Mouse (Mus musculus) common myeloid progenitor, adult 5-6 weeks (primary cell): ENCODE measurements at regions not wholly inside any gene's neighbourhood (a gene's known extent, or its start where the extent isn't known, plus 50 kb on each side); places are given as distances from the start of the nearest gene placed in this dataset.

Experiments used
- ATAC-seq: replicated peaks from 2 replicates; pipeline ENCODE4 v1.8.0; 2016; ENCODE audit warnings: low read depth, mild to moderate bottlenecking, moderate TSS enrichment, inconsistent platforms; ENCODE audit not compliant: poor library complexity, severe bottlenecking

DNA sequence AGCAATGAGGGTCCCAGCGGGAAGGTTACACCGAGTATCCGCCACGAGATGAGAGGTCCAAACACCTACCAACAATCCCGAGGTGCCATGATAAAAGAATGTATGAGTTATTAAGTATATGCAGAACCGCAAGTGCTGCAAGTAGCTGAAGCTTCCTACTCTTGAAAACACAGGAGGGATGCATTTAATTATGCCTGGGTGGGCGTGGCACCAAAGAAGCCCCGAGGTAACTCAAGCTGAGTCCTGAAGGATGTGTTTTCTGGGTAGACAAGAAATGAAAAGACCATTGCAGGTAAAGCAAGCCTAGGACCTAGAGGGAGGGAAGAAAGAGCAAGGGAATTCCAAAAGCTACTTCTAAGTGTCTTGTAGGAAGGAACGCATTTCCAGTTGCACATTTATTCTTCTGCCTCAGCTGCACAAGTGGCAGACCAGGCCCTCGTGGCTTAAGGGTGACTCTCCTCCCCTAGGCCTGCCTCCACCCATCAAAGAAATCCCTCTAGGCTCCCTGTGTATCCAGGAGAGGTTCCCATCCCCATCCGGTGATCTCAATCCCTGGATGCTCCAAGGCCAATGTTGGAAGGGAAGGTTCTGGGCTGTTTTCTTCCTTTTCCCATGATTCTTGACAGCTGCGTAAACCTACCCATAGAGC lies 104.2 kb upstream of the Mgme1 start:
- ATAC-seq = no peak

DNA sequence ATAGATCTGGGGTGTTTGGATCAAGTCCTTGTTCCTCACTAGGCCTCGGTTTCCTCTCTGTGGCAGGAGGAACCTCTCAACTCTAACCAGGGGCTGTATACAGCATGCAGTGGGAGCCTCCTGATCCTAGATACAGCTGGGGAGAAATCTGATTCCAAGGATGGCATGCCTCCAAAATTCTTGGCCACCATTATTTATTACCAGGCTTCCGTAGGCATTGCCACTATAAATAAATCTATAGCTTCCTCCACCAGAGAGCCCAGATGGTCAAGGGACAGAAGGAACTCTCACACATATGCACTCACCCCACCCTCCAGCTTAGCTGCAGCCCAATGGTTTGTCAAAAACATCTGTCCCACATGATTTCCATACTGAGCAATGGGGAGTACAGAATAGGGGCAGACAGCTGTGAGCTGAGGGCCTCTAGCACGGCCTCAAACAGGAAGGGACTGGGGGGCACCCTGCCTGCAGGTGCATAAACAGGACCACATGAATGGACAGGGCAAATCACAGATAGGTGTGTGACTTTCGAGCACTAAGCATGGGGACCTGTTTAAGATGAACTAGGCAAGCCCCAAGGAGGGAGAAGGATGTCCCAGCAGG lies 100.8 kb upstream of the Mgme1 start:
- ATAC-seq = no peak

DNA sequence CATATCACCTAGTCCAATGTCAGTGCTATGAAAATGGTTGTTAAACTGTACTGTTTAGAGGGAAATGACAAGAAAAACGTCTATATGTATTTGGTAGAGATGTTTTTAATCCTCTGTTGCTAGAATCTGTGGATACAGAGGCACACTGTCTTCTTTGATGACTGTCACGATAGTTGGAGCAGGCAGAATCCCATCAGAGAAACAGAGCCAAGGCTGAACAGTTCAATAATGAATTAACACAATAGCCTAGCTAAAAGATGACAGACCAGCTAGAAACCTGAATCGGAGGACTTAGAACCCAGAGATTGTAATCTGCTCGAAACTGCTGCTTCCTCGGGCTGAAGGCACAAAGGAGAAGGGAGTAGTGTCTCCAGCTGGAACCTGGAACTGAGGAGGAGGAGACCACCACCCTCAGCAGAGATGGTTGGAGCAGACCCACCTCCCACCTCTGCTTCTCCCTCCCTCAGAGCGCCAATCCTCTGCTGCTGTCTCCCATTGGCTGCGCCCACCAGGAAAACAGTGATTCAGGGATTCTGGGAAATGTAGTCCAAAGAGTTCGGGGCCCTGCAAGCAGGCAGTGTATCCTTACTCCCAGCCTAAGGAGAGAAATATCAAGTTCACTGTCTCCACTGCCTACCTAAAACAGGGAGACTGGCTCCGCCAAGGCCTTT lies 98.2 kb upstream of the Mgme1 start:
- ATAC-seq = peak; percentile 34

DNA sequence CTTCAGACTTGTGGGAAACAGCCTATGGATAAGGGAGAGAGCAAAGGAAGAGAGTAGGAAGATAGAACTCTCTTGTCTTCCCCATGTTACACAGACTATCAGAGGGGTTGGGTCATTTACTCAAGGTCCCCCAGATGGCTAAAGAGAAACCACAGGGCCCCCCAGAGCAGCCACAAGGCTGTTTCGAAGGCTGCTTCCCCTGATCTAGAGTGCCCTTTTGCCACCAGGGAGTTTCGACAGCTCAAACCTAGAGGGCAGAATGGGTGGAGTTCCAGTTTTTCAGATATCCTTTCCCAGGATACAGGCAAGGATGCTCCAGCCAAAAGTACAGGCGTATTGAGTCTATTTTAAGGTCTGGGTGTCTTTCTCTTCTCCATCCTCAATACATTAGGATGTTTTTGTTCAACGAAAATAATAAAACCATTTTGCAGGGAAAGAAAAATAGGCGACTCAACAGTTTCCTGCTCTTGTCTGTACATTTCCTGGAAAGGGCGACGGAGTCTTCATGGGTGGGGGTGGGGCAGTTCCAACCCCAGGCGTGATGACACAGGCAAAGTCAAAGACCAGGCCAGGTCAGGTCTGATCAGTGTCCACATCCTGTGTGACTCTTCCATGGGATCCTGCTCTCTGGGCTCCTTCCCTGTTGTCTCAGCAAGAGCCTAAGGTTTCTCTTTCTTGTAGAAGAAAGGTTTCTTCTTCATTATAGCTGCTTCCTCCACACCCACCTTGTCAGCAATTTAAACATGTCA lies 96.9 kb upstream of the Mgme1 start:
- ATAC-seq = peak; percentile 27

DNA sequence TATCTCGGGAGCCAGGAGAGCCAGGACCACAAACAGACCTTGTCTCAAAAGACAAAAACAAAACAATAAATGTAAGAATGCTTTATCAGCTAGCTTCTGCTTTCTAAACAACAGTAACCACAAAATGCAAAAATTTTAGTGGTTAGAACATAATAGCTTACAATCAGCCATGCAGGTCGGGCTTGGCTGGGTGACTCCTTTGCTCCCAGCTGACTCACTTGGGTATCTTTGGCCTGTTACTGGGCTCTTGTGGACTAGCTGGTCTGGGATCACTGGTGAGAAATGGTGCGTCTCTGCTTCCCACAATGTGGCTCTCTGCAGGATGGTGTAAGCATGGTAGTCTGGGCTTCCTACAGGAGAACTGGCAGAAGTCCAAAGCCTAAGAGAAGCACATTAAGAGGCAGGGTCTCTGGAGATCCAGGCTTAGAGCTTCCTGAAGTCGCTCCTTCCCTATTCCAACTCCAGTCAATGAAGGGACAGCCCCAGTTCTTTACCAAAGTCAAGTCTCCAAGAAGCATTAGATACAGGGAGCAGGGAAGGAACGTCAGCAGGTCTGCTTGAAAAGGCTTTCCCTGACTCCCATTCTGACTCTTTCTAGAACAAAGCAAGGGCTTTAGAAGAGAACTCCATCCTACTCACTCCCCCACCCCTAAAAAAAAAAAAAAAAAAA lies 96.0 kb upstream of the Mgme1 start:
- peak; percentile 34 for ATAC-seq

DNA sequence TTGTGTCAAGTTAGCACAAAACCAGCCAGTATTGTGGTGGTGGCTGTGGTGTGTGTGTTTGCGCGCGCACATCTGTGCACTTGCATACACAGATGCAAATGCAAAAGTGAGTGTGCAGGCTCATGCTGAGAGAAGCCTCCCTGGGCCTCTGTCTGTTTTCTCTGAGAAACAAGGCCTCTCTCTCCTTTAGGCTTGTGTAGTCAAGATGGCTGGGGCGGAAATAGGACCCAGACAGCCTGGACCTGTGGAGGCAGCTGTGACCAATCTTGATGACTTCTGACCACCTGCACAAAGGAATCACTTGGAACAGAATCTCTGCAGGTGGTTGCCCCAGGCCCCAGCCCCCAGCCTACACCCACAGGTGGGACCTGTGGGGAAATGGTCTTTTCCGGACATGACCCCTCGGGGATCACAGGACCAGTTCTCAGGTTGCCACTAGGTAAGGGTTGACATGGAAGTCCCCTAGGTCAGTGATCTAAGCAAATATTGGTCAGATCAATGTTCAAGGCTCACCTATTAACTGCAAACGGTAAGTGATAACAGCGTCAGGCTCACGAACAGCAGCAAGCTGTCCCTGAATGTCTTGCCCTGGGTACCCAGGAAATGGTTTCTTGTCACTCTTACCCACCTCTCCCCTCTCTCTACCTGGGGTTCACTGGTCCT lies 93.8 kb upstream of the Mgme1 start:
- ATAC-seq = no peak

DNA sequence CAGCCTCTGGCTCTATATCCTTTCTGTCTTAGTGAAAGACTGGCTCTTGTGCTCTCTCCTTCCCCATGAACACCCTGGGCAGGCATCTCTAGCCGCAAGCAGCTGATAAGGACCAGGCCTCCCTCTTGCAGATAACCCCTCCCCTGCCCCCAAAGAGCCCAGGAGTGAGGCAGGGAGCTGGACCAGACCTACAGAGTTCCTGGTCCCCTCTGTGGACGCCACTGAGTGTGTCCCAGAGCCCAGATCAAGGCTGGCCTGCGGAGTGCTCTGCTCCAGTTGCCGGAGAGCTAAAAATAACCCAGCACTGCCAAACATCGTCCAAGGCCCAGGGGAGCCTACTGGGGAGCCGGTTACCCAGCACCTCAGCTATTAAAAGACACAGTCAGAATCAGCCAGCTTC lies 93.2 kb upstream of the Mgme1 start:
- ATAC-seq = peak; percentile 74

DNA sequence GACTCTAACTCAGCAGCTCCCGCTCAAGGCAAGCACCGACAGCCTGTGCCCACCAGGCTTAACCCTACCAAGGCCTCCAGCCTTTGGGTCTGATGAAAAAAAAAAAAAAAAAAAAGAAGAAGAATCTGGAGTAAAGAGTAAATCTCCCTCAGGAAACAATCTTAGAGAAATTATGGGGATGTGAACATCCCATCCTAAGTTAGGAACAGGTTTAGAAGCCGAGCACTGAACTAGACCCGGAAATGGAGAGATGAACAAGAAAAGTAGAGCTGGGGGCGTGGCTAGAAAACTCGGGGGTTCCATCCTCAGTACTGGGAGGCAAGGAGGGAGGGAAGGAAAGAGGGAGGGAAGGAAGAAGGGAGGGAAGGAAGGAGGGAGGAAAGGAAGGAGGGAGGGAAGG lies 92.5 kb upstream of the Mgme1 start:
- no peak for ATAC-seq

DNA sequence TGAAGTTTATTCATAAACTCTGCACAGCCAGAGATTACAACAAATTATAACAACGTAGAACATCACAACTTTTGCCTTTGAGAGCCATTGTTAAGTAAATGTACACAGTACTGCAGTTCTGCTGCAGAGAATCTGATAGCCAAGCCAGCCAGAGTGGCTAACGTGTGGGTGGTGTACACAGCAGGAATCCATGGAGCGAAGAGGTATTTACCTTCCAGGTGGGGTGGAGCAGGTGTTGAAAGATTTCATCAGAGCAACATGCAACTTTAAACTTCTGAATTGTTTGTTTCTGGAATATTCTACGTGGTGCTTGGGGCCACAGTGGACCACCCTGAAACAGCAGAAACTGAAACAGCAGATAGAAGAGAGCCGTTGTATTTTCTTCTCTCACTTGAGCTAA lies 88.4 kb upstream of the Mgme1 start:
- no peak for ATAC-seq

DNA sequence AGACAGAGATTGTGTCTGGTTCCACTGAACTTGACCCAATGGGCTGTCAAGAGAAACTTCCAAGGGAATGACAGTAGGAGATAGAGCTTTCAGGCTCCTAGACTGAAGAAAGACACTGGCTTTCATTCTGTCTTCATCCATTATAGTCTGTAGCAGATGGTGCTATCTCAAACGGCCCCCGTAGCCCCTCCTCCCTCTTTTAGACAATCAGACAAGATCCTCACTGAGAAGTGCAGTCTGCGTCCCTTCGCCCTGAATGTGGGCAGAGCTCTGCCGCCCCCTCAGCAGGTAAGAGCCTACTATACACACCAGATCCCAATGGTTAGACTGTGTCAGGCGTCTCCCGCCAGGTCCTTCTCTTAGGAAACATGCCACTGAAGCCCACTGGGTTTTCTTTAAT lies 87.9 kb upstream of the Mgme1 start:
- ATAC-seq = no peak

DNA sequence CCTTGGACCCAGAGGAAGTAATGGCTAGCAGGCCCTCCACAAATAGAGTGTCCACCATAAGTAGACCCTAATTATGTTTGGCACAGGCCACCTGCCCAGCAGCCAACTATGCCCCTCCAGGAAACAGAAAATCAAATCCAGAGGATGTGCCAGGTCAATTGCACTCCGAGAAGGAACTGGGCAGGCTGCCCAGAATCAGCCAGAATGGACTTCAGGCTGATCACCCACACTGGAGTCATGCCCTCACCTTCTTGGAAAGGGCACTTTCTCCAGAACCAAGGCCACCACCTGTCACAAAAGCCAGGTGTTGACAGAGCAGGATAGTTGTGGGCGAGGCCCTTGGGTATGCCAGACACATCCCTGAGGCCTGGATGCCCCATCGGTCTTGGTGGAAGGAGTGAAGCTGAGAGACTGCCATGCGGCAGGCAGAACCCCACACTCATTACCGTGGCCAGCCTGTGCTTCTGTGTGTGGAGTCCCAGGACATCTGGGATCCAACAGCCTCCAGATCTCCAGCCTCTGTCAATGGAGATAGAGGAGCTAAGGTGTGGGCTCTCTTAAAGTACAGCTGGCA lies 87.0 kb upstream of the Mgme1 start:
- no peak for ATAC-seq

DNA sequence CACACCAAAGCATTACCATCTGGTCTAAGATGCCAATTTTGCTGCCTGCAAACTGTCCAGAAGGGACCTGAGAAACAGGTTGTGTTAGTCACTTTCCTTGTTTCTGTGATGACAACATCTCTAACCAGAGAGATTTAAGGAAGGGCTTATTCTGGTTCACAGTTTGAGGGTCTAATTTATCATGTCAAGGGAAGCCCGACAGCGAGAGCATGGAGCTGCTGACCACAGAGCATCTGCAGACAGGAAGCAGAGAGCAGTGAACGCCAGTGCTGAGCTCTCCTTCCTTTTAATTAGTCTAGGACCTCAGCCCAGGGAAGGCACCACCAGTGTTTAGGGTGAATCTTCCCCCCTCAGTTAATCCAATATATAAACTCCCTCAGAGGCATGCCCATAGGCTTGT lies 85.3 kb upstream of the Mgme1 start:
- ATAC-seq = peak; percentile 55

DNA sequence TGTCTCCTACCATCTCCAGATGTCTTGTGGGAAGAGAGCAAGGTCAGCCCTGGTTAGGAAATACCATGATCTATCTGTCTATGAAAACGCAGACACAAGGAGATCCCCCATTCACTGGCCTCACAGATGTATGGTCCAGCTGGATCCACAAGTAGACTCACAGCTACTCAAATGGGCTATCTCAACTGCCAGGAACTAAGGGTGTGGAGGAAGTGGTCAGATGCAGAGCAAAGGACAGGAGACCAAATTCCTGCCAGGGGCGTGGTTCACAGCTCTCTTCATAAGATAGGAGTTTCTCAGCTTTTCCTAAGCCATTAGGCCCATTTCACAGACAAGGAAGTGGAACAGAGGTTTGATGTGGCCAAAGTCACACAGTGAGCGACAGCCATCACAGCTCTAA lies 84.0 kb upstream of the Mgme1 start:
- peak; percentile 24; the same call in 1 of the 2 replicates for ATAC-seq

DNA sequence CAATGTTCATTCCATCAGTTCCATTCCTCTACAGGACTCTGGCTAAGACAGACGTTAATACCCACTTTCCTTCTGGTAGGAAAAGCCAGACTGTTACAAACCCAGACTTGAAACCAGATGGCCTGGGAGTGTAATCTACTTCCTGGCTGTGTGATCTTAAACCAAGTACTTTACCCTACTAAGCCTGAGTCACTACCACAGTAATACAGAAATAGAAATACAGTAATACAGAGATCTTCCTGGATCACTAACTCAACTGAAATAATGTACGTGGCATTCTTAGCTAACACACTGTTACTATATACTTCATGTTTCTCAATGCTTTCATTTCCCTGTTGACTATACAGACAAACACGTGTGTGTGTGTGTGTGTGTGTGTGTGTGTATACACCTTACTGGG lies 82.4 kb upstream of the Mgme1 start:
- ATAC-seq = peak; percentile 83

DNA sequence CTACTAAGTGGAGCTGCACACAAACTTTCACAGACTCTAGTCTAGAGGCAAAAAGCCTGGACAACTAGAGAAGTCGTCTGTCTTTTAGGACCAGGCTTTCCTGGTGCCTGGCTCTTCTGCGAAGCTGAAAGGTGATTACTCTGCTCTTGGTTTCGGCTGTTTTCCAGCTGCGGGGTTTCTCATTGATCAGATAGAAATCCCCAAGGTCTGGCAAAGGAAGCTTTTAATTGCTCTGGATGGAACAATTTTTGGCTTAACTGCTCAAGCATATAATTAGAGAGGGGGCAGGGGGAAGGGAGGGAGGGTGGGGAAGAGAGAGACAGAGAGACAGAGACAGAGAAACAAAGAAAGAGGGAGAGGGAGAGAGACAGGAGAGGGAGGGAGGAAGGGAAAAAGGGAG lies 82.0 kb upstream of the Mgme1 start:
- ATAC-seq = no peak

DNA sequence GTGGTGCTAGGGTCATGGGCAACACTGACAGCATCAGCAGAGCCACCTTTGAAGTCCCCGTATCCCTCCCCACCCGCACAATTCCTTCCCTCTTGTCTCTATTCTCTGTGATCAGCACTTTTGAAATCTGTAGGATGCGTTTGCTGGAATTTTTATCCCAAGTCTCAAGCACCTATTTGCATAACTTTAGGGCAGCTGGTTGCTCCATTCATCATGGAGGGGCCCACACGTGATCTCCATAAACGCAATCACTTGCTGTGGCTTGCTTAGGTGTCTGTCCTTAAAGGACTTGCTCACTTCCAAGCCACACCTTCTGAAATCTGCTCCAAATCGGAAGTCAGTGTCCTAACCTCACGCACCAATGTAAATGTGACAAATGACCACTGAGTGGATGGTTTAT lies 80.7 kb upstream of the Mgme1 start:
- ATAC-seq = no peak

DNA sequence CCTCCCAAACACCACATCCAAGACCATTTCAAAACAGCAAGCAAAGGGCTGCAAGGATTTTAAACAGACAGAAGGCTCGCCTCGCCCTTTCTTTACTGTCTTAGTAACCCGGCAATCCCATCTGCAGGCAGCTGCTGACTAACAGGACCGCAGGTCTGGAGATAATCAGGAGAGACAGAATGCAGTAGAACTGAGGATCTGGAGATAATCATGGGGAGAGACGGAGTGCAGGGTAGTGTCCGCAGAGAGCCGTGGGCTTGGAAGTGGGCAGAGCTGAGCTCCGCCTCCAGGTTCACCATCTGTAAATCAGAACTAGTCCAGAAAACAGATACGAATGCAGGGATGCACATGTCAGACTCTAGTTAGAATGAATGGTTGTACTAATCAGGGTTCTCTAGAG lies 79.4 kb upstream of the Mgme1 start:
- ATAC-seq = no peak

DNA sequence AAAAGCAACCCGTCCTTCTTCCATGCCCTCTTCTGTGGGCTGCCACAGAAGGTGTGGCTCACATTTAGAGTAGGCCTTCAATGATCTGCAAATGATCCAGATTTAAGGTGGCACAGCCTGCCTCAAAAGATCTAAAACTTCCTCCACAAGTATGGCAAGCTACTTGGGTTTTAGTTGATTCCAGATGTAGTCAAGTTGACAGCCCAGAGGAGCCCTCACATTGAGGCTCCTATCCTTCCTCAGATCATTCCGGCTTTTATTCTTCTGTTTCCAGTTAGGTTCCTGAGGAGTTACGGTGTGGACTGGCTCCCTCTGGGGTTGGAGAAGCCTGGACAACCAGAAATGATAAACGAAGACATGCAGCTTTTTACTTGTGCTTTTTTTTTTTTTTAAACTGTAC lies 78.8 kb upstream of the Mgme1 start:
- ATAC-seq = no peak

DNA sequence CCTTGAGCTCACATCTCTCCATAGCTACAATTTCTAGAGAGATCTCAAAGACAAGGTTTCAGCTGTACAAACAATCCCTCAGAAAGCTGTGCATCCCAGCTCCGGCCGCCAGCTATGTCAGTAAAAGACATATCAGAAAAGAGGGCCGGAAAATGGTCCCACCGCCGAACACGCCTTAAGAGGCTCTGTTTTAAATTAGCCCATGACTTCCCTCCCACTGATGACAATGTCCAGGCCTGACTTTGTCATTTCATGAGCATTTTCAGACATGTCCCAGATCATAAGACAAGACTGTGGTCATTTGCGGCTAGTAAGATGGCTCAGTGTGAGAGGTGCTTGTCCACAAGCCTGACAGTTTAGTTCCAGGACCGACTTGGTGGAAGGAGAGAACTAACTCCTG lies 78.0 kb upstream of the Mgme1 start:
- no peak for ATAC-seq

DNA sequence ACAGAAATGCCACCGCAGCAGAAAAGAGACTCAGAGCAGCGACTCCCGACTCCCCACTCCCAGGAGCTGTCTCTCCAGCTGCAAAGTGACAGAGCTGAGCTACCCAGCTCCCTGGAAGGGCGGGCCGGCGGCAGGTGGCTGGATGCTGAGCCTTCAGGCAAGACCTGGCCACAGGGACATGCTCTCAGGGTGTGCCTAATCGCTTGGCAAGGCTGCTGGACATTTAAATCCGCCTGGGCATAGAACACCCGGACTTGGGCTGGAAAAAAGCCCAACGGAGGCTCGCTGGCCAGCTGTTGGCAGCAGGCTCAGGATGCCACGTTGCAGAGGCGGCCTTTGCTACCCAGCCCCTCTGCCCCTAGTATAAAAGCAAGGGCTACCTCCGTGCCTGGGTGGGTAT lies 74.6 kb upstream of the Mgme1 start:
- ATAC-seq = no peak
